Mouse (Mus musculus) urinary bladder, adult 2 months (tissue): Measurements from ENCODE around the gene Gm47996. TPM values are rescaled to one million over a fixed set of nuclear protein-coding genes. Genes with fewer than 3 reads are reported as not detected.
"Not testable (repeated sequence)": the region's sequence is repeated elsewhere in the genome, so short reads cannot be mapped to it uniquely, and the experiment has no call there.

ENCODE experiments used
- DNase-seq: peaks from one replicate; pipeline ENCODE4 v3.0.0; 2022; ENCODE audit warnings: low spot score
- polyA plus RNA-seq: library from polyadenylated mRNA; depleted of rRNA; stranded (reverse); fragments of >200 nt; gene quantifications from 2 replicates; pipeline ENCODE4 v1.2.3, GENCODE M21; 2012

The Gm47996 gene
- polyA plus RNA-seq, 1 experiment, result not detected

DNA sequence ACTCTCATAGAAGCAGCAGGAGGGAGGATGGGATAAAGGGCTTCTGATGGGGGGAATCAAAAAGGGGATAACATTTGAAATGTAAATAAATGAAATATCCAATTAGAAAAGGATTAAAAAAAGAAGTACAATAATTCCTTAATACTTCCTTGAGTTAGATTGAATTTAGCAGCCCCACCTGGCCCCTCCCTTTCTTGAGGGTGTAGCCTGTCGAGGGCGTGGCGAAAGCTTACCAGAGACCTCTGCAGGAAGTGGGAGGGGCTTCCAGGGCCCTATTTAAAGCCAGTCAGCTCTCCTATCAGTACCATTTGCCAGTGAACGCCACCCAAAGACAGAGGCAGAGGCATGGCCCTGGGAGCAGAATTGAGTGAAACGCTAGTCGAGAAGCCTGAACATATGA lies 6.1 kb upstream of the Gm47996 start, which contains the start of gene 3110040M04Rik:
Gene 3110040M04Rik (plus strand): TSS at position 304 of the 400 bp plus-strand sequence.
- DNase-seq, result not testable (repeated sequence)

DNA sequence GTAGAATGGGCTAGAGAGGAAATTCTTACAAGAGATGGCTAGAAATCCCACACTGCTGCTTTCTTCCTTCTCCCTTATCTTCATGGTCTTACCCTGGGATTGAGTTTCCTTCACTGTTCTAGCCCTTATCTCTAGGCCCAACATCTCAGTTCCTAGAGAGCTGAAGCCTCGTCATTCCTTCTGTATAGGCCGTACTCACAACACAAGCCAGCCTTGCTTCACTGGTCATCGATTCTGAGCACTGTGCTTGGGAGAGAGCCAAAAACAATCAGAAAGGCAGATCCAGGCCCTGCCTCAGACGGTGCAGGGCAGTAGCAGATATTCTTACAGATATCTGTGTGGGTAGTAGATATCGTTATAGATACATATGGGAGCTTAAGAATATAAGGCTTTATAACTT lies 1.4 kb upstream of the Gm47996 start:
- not testable (repeated sequence) for DNase-seq

DNA sequence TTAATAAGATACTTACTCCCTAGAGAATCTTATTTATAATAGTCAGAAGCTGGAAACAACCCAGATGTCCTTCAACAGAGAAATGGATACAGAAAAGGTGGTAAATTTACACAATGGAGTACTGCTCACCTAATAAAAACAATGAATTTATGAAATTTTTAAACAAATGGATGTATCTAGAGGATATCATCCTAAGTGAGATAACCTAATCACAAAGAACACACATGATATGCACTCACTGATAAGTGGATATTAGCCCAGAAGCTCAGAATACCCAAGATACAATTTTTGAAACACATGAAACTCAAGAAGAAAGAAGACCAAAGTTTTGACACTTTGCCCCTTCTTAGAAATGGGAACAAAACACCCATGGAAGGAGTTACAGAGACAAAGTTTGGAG lies 987 bp upstream of the Gm47996 start:
- DNase-seq, result not testable (repeated sequence)

GRCm38 (mm10) chr1:151211666-151212065 lies 1.7 kb downstream of the Gm47996 start:
- DNase-seq, result not testable (repeated sequence)

GRCm38 (mm10) chr1:151214862-151215261 lies 4.9 kb downstream of the Gm47996 start:
- no peak for DNase-seq

DNA sequence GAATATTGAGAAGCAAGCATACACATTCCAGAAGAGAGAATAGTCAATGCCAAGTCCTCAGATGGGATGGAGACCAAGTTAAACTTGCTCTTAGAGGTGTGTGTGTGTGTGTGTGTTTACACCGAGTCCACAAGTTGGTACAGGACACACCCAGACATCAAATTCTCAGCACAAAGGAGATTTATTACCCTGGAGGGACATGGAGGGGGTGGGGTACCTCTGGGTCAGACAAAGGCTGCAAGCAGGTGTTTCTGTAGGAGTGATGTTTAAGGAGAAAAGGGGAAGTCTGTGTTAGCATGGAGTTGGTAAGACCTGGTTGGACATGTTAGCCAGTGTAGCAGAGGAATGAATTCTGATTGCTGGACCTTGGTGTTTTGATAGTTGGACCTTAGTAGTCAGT lies 6.1 kb downstream of the Gm47996 start:
- no peak for DNase-seq

- DNase-seq, result no peak
Measured at GRCm38 (mm10) chr1:151216417-151216816, 6.5 kb downstream of the Gm47996 start.

- no peak for DNase-seq
Measured at GRCm38 (mm10) chr1:151219045-151219444, 9.1 kb downstream of the Gm47996 start.

DNA sequence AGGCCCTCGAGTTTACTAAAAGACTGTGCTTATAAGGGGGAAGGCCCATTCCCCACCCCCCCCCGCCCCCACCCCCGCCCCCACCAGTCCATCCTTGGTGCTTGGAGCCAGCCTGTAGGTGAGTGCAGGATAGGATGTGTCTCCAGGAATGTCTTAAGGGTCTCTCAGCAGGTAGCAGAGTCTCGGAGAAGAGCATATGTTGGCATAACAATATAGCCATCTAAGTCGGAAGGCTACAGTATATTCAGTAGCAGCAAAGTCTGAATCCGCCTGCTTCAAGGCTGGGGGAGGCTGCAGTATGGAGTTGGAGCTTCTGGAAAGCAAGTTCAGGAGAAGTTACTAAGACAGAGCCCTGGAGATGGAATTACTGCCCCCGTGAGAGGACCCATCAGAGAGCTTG lies 10.2 kb downstream of the Gm47996 start:
- DNase-seq, result no peak

- DNase-seq, result no peak
Measured at GRCm38 (mm10) chr1:151222561-151223267, 12.8 kb downstream of the Gm47996 start.

DNA sequence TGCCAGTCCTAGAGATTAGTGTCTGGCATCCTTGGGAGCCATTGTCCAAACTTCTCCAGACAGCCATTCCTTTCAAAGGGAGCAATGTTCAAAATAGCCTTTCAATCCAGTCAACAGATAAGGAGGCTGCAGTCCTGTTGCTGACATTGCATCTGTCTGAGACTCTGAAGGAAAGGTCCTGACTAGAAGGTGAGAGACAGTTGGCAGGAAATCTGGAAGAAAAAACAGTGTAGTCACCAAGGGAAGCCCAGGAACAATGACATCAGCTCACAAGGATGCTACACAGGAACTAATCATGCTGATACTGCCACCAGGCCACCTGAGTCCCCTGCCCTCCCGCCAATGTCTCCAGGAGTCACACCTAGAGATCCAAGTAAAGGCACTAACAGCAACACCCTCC lies 13.4 kb downstream of the Gm47996 start:
- DNase-seq, result no peak

DNA sequence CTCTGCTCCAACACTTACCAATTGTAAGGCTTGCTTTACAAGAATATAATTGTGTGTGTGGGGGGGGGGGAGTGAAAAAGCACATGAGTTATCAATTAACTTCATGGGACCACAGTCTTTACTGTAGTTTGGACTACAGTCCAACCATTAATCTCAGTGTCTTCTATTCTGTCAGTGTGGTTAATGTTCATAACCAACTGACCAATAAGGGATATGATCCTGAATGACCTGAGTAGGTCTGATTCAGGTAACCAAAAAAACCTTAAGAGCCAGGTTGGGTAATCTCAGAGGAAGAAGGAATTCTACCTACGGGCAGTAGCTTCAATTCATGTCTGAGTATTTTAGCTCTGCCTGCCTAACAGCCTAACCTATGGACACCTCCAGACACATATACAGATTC lies 14.6 kb downstream of the Gm47996 start:
- DNase-seq, result no peak

DNA sequence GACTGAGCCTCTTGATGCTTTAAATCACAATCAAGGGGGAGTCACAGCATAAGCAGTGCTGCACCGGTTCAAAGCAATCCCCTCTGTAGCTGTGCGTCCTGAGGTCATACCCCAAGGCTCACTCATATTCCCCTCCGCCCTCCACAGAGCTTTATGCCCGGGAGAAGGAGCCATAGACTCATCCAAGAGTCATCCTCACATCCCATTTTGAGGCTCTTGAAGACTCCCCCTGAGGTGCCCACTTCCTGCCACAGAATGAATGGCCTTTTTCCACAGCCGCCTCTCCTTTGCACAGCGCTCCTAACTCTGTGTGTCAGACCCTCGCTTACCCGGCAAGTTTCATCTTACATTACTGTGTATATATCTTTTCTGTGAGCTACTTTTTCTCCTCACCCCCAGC lies 17.6 kb downstream of the Gm47996 start:
- no peak for DNase-seq

DNA sequence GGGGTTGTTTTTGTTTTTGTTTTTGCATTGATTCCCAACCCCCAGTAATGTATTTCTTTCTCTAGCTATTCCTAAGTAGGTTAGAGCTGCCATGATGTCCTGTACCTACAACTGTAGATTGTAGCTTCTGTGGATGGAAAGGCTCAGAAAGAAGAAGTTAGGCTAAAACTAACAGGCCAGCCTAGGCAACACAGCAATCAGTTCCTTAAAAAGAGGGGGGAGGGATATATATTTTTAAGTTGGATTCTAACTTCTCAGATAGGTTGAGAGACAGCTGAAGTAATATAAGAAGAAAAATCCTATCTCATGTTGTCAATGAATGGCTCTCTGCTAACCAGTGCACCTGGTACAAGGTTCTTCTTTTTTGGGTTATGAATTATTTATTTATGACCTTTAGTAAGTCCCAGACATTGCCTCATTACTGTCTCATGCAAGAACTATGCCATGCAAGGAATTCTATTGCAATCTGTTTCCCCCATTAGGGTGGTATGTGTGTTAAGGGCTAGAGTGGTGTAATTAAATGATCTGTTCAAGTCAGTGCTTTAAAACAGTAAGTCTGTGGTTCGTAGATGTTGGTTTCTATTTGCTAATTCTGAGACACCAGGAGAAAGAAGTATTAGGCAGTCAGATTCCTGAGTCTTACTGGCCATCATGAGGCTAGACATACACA lies 18.5 kb downstream of the Gm47996 start:
- no peak for DNase-seq

DNA sequence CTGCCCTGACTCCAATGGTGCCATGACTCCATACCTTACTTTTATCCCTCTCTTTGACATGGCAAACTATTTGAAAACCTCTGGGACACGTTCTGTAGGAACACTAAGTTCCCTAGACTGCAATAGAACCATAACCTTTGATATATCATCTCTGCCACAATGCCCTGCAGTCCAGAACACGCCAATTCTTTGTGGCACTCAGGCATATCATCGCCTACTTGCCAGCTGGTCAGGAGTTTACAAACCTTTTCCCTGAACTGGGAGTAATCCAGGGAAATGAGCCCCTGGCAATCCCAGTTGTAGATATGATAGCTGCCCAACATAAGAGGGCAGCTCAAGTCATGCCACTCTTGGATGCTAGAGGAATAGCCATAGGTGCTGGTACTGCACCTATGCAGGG lies 22.4 kb downstream of the Gm47996 start:
- DNase-seq, result no peak

DNA sequence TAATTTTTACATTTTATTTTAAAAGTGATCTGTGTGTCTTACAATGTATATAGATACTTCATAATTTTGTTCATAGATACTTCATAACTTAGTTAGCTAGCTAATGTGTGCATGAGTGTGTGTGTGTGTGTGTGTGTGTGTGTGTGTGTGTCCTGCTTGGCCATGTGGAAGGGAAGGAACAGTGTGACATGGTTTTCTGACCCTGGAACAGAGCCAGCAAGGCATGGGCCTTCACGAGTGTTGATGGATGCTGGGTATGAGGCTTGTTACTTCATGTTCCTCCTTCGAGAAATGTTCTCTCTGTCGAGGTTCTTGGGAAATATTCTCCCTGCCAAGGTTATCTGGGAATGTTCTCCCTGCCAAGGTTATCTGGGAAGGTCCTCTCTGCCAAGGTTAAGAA lies 23.8 kb downstream of the Gm47996 start:
- DNase-seq, result no peak

GRCm38 (mm10) chr1:151235574-151235973 lies 25.6 kb downstream of the Gm47996 start:
- no peak for DNase-seq

DNA sequence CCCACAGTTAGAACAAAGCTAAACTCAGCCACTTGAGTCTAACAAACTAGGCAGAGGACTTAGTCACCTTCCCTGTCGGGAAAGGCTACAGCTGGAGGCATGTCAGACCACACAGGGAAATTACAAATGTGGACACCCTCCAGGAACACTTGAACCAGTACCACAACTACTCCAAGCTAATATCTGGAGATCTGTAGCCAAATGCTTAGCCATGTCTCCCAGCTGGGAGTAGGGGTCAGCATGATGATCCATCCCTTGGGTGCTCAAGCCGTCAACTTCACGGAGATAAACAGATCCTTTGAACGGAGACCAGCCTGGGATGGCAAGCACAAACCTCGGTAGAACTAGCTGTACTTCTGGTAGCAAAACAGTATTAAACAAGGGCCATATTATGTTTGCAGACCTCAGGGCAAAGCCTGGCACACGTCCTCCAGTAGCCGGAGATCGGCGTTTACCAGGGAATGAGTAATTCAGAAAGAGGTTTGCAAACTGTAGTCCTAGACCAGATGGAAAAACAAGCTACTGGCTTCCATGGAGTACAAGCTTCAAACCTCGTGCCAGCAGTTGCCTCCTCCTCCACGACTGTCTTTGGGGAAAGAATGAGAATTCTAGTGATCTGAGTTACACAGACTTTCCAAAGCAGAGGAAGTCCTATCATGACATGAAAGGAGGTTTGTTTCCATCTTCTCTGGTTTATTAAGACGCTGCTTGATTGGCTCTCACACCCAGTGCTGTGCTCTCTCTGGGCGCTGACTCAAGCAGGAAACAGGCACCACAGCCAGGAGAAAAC lies 26.4 kb downstream of the Gm47996 start:
- DNase-seq, result no peak

DNA sequence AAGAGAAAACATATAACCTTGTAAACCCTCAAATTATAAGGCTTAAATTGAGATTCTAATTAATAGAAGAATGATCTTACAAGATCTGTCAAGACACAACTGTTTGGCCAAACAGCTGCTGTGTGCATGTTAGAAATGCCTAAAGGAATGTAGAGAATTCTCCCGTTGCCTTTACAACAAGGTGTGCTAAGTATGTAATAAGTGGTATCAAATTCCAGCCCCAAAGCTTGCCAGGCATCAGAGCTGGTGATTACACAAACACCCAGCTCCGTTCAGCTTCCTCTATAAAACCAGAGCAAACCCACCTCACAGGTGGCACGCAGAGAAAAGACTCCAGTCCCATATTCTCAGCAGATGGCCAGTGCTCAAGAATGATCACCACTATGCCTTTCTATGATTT lies 27.8 kb downstream of the Gm47996 start:
- DNase-seq, result no peak

GRCm38 (mm10) chr1:151243332-151243731 lies 33.4 kb downstream of the Gm47996 start:
- no peak for DNase-seq

DNA sequence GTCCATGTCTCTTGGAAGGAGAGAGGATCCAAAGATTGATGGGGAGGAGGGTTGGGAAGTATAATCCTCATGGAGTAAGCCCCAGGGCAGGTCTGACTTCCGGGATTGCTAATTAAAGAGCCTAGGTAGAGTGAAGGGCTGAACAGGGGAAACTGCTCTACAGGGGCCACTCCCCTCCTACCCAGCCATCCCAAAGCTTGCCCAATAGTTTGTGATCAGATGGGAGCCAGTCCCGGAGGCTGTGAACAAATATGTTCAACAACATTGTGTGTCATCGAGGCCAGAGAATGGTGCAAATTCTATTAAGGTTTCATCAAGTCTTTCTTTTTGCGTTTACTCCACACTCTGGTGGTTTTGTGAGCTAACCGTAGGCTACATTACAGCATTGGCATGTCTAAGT lies 34.1 kb downstream of the Gm47996 start:
- DNase-seq, result no peak

- DNase-seq, result no peak
Measured at GRCm38 (mm10) chr1:151244761-151245160, 34.8 kb downstream of the Gm47996 start.

DNA sequence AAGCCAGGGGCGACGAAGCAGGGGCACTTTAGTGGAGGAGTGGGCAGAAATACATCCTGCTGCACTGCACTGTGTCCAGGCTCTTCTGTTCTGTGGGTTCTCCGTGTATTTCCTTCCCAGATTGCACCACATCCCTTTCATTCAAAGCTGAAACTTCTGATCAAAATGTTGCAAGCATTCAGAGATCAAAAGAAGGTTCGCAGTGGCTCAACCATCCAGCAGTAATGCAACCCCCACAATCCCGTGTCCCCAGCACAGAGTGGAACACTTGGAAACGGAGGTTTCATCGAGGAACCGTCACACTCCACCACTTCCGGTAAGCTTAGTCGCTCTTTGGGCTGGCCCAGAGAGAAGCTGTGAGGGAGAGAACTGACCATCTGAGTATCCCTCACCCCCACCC lies 35.2 kb downstream of the Gm47996 start:
- DNase-seq, result no peak
